Mouse (Mus musculus) thymus, postnatal 4 days (tissue): ENCODE measurements around the gene Kcnk3.

Experiments
- DNase-seq: peaks from one replicate; pipeline ENCODE4 v3.0.0; 2021

Kcnk3 gene

DNA sequence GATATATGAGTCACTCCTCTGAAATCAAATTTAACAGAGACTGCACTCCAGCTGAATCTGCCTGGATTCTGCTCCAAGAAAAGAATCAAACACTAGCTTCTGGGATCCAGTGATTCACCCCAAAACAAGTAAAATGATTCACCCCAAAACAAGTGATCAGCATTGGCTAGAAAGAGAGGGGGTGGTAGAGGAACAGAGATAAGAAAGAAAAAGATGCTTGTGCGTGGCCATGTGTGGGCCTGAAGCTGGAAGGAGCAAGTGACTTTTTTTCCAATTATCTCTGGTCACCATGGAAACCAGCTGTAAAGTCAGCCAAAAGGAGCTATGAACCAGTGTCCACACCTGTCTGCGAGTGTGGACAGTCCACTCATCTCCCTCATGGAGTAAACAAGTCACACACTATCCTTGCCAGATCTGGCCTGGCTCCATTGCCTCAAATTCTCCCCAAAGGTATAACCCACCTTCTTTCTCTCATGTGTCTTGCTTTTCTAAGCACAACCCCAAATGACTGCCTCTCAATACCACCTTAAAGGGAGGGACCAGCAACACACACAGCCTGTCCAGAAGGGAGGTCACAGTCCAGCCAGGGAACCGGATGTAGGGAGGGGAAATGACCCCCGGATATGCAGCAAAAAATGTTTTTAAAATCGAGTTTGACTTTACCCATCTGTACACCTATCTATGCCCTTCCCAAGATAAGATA lies 55.7 kb downstream of the Kcnk3 start:
- no peak for DNase-seq

DNA sequence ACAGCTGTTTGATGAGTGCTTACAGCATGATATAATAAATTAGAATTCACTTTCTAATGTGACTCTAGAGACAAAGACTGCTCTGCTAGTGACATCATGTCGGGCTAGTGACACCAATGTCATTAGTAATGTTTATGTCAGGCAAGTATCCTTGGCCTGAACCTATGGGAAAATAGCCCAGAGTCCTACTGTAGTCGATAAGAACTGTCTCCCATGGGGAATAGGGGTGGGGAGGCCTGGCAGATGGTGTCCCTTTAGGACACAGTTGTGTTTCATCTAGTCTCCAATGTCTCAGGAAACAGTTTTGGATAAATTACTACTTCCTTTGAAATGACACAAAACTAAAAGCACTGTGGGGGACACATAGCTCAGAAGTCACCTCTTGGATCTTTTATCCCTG lies 58.1 kb downstream of the Kcnk3 start:
- DNase-seq, result no peak

DNA sequence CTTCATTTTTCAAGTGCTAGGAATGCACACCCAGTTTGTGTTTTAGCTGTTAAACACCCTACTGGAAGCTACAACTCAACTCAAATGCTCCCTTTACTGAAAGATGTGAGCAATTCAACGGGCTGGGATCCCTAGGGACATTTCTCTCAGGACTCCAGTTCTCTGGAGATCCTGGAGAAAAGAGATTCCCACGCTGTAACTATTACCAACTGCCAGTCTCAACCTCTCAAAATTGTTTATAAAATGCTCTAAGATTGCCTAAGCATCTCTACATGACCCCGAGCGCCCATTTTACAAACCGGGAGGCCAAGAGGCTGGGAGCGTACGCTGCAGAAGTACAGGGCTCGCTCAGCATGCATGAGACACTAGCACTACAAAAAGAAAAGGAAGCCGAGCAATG lies 59.4 kb downstream of the Kcnk3 start:
- no peak for DNase-seq

DNA sequence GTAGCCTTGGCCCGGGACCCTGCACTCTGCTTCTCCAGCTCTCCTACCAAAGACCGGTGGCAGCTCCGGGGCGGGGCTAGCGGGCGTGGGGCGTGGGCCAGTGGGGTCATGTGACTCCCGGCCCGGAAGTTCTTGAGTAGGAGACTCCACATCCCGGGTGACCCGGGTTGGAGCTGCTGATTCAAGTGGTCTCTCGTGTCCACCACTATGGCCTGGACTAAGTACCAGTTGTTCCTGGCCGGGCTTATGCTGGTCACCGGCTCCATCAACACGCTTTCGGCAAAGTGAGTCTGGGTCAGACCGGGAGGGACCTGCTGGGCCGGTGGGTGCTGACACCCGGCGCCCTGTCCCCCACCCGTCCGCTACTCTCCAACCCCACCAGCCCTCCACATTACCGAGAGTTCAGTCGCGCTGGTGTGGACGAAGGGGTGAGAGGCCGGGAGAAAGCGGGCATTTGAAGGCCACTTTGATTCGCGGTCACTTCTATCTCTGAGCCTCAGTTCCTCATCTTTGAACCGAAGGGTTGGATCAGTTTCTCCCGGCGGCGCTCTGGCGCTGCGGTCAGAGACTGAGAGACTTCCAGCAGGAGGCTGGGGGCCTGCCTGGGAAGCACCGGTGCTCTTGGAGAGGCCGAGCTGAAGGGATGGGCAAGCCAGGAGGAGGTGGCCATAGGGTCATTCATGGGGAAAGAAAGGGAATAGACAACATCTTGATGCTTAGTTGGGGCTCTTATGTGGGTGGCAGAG lies 60.0 kb downstream of the Kcnk3 start, which contains the start of gene Slc35f6:
TSS of gene Slc35f6 (plus strand) at position 119 of the 746 bp plus-strand sequence.
- DNase-seq, result peak; percentile 97

DNA sequence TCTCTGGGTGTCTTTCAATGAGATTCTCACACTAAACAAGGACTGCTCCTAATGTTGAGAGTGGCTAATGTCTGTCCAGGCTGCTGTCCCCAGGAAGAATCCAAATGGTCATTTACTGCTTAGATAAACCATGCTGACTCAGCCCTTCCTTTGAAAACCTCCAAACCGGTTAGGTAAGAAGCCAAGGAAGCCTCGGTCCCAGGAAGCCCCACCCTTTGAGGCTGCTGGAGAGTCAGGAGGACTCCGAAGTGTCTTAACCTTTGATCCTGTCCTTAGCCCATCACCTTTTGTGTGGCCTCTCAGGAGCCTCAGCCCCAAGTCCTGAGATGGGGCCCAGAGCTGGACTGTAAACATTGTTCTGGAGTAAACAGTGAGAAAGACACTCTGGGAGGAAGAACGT lies 61.6 kb downstream of the Kcnk3 start:
- no peak for DNase-seq

DNA sequence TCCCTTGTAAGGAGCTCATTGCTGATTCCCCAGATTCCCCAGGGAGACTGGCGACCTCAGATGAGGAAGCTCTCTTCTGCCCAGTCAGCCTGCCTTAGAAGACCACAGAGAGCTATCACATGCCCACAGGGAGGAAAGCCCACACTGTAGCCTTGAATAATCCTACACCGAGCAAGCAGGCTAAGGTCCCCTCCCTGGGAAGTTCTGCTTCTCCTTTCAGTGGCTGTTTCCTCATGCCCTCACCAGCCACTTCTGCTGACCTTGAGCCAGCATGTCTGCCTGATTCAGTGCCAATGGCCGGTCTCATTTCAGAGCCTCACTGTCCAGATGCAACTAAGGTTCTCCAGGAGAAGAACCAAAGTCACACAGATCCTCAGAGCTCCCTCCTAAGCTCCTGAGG lies 62.8 kb downstream of the Kcnk3 start:
- DNase-seq, result no peak

DNA sequence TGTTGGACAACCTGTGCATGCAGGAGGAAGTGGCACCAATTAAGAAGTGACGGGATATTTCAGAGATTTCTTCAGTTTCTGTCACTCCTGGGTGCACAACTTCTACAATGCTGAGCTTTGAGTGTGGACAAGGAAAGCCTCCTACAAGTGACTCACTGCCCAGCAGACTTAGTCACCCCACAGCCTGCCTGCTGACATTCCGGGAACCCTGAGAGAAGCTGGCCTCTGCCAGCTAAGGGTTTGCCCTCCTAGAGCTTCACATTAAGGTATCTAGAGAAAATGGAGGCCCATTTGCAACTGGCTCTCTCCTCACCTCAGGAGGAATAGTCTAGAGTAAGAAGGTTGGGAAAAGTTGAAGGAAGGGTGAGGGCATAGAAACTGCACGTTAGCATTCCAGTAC lies 63.6 kb downstream of the Kcnk3 start:
- no peak for DNase-seq

DNA sequence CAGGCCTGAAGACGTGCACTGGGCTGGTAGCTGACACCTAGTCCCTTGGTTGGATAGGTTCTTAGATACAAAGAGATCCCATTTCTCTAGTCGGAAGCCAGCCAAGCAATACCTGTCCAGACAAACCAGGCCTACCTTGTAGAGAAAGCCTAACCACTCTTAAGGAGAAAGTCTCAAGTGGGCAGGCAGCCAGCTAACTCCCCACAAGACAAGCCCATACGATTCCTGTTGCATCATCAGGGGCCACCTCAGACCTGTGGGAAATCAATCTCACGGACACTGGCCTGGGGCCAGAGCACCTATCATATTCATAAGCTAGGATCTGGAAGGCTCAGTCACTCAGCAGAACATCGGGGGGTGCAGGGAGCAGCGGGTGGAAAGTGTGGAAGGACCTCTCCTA lies 65.3 kb downstream of the Kcnk3 start:
- no peak for DNase-seq

DNA sequence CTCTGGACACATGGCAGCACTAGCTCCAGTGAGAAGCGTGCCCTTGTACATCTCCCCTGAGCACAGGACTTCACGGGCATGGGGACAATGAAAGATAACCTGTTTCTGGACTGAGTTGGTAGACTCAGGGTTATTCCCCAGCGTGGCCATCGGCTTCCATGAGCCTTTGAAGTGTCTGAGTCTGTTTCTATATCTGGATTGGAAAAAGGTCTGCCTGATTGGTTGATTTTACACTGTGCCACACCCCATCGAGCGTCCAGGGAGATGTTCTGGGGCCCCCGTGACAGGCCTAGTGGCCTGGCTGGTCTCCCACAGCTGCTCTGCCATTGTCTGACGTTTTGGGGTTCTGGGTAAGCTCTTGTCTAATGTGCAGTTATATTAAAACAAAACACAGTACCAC lies 67.1 kb downstream of the Kcnk3 start:
- DNase-seq, result no peak

DNA sequence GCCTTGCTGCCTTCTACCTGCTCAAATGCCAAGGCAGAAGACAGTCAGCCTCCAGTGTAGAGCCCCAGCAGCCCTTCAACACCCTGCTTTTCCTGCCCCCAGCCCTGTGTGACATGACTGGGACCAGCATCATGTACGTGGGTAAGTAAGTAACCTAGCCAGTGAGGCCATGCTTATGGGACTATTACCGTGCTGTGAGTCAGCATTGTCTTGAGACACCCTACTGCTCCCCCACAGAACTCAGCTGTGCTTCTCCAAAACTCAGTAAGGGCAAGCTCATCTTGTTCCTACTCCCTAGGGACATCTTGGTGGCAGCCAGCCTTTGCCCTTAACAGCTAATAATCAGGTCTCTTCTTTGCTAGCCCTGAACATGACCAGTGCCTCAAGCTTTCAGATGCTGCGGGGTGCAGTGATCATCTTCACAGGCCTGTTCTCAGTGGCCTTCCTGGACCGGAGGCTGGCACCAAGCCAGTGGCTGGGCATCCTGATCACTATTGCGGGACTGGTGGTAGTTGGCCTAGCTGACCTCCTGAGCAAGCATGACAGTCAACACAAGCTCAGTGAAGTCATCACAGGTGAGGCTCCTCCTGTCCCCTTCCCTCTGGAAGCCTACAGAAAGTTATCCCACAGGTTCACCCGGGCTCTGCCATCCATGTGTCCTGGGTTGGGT lies 67.7 kb downstream of the Kcnk3 start:
- no peak for DNase-seq

DNA sequence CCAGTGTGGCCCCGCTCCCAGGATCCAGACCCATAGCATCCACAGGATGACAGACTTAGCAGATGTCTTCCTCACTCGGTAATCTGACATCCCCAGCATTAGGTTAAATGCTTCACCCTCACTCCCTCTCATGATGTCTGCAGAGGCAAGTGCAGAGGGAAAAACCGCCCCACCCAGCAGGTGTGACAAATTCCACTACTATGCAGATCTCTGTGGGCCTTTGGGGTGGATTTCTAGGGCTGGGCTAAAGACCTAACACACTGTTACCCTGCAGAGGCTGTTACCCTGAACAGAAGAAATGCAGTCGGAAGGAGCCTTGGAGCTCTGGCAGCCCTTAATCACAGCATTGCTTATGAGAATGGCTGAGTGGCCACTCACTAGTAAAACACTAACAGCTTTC lies 71.1 kb downstream of the Kcnk3 start:
- no peak for DNase-seq

DNA sequence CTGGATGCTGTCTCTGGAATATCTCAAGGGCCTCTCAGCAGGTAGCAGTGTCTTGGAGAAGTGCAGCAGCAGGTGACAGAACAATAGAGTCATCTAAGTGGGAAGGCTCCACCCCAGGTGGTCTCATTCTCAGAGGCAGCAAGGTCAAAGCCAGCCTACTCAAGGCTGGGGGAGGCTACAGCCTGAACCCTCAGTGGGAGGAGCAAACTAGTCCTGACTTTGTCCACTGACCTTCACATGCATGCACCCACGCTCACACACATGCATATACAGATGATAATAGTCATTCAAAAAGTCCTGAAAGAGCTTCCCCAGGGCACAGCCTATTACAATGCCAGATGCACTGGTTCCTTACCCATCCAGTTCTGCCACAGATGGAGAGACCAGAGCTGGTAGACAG lies 72.3 kb downstream of the Kcnk3 start:
- no peak for DNase-seq

DNA sequence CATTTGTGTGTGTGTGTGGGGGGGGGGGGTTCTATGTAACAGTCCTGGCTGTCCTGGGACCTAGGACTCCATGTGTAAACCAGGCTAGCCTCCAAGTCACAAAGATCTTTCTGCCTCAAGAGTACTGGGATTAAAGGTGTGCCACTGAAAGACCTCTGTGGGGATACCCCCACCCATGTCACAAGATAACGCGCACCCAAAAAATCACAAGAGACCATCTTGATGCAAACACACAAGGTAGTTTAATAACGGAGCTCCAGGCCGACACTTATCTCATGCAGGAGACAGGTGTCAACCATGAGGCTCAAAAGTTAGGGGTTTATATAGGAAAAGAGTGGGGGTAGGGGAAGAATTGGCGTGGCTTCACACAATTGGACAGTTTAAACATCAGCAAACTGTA lies 72.8 kb downstream of the Kcnk3 start:
- no peak for DNase-seq

DNA sequence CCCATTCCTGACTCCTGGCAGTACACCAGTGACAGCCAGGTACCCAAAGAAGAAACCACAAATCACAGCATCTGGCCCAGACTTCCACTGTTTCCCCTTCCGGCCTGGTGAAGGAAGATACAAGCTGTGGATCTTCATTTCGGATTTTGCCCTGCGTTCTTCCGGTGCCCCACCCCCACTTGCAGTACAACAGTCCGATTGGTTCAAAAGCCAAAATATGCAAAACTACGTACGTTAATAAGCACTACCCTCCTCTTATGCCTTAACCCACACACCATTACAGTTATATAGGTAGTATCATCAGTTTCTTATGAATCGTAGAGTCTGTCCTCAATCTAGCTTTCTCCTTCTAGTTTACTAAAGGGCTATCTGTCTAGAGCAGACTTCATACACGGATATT lies 77.4 kb downstream of the Kcnk3 start:
- no peak for DNase-seq

DNA sequence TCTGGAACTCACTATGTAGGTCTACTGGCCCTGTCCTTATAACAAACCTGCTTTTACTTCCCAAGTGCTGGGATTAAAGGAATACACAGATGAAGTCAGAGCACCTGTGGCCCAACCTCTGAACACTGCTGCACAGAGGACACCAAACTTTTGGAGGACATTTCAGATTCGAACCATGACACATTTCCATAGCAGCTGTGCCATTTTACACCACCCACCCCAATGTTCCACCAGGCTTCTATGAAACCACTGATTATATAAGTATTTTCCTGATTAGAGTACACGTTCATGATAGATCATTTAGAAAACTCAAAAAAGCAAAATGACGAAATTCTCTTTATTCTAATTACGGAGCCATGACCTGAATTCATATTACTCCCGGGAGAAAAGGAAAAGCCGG lies 78.0 kb downstream of the Kcnk3 start:
- no peak for DNase-seq

DNA sequence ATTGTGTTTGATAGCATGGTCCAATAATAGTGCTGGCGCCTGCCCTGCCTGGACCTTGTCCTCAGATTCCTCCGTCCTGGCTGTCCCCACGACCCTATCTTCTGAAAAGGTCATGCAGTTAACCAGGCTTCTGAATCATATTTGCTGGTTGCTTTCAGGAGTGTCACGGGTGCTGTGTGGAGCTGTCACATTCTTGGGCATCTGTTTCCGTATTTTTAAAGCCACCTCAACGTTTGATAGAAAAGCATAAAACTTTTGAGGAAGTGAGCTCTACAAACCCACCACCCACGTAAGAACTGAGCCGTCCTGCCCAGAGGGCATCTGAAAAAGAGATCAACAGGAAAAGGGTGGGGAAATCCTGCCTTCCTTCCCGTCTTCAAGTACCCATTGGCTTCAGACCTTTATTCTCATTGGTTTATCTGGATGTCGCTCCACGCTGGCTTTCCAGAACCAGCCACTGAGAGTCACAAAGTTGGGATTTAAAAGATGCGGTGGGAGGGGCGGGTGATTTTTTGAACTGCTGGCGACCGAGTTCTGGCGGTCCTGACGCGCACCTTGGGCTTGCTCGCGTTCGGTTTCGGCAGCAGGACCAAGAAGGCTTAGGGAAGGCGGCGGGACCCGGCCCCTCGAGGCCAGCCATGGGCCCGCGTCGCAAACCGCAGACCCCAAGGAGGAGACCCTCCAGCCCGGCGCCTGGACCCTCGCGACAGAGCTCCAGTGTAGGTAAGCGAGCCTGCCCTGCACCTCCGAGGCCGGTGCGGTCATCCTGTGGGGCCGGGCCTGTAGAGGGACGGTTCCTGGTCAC lies 78.6 kb downstream of the Kcnk3 start, which contains the start of gene Cenpa:
TSS of gene Cenpa (plus strand) at position 387 of the 805 bp plus-strand sequence.
- DNase-seq, result peak; percentile 83

DNA sequence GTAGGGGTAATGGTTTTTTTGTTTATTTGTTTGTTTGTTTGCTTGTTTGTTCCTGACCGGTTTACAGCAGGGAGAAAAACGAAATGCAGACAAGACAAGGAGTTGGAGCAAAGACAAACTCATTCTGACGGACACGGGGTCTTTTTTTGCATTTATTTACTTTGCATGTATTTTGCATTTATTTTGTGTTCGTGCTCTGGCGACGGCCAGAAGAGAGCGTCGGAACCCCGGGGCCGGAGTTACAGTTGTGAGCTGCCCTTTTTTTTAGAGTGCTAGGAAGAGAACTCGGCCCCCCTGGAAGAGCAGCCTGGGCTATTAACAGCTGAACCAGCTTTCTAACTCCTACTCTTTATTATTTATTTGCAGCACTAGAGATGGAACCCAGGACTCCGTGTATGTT lies 79.2 kb downstream of the Kcnk3 start:
- peak; percentile 29 for DNase-seq

DNA sequence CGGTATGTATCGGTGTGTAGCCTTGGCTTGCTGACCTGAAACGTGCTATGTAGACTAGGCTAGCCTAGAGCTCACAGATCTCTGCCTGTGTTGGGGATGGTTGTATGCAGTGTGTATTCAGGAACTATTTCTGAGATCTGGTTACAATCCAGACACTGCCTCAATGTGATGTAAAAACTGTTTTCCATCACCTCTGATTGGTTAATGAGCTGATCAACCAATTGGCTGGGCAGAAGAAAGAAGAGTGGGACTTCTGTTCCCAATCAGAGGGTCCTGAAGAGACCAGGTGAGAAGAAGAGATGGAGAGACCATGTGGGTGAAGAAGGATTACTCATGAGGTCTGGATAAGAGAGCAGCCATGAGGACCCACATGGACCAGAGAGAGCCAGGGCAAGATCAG lies 79.7 kb downstream of the Kcnk3 start:
- DNase-seq, result no peak

DNA sequence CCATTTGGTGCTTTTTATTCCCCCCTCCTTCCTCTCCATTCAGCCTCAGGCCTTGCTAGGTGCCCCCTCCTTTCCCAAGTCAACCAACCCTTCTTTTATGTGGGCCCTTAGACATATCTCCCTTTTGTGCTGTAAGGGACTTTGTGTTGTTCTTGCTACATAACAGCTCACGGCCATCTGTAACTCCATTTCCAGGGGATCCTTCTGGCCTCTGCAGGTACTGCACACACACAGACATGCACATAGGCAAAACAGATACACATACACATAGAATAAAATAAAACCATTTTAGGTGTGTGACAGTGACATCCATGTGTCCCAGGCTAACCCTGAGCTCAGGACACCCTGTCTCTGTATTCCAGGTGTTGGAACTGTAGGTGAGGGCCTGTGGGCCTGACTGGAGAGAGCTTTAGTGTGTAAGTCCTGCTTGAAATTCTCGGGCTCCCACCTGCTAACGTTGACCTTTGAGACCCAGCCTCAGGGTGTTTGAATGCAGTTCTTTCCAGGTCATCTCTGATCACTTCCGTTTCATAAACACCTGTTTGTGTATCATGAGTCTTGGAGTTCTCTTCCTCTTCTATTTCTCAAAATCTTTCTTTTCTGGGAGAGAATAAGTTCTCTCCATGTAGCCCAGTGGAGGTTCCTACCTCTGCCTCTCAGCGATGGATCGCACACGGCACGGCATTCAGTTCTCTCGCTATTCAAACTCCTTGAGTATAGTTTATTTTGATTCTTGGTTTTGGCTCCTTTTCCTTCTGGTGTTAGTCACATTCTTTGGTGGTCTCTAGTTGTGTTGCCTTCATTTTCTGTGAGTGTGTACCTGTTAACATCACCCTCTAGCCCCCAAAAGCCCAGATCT lies 80.9 kb downstream of the Kcnk3 start:
- DNase-seq, result no peak

DNA sequence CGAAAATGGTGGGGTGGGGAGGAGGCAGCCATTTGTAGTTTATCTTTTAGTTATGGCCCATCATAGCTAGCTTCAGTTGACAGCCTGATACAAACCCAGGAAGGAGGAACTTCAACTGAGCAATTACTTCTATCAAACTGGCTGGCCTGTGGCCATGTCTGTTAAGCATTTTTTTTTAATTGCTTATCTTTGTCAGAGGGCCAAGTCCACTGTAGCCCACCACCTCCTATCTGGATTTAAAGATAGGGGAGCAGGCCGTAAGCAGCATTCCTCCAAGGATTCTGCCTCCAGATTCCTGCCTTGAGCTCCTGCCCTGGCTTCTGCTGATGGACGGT lies 81.5 kb downstream of the Kcnk3 start:
- no peak for DNase-seq

DNA sequence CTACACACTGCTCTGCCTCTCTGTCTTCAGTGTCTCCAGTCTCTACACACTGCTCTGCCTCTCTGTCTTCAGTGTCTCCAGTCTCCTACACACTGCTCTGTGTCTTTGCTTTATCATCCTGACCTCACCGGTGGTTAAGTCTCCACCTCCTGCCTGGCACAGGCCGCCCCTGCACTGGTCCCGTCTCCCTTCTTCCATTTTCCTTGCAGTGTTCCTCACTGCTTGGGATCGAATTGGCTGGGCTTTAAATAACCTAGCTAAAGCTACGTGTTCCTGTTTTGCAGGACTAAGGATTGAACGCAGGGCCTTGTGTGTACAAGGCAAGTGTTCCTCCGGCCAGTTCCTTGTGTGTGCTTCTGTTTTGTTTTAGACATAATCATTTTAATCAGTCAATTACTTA lies 82.1 kb downstream of the Kcnk3 start:
- DNase-seq, result no peak

DNA sequence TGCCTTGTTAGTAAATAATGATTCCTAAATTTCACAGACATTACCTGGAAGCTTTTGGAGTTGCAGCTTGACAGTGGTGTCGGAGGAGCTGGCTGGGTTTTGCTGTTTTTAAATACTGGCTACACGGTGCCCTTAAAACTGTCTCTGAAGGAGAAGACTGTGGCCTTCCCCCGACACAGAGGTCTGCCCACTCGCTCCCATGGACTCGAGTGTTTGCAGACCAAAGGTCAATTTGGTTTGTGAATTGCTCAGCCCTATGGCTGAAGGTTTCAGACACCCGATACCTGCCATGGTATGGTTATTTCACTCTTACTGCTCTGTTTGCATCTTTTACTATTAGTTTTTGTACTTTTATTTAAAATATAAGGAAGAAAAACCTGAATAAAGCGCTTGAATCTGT lies 86.0 kb downstream of the Kcnk3 start:
- DNase-seq, result no peak
